Mouse (Mus musculus) lung, adult 2 months (tissue): ENCODE measurements around the gene 2210011C24Rik.

Experiments used
- CTCF ChIP-seq: fragments of 200-500 bp; IDR thresholded peaks from 2 replicates; pipeline ENCODE4 v1.5.1; 2011; ENCODE audit warnings: mild to moderate bottlenecking, low read length, control low read depth; ENCODE audit not compliant: insufficient read depth
- POLR2A ChIP-seq: fragments of 200-500 bp; IDR thresholded peaks from 2 replicates; pipeline ENCODE4 v1.6.1; 2011; ENCODE audit warnings: low read depth, mild to moderate bottlenecking, control low read depth, low read length, borderline replicate concordance; ENCODE audit errors: extremely low read depth

DNA sequence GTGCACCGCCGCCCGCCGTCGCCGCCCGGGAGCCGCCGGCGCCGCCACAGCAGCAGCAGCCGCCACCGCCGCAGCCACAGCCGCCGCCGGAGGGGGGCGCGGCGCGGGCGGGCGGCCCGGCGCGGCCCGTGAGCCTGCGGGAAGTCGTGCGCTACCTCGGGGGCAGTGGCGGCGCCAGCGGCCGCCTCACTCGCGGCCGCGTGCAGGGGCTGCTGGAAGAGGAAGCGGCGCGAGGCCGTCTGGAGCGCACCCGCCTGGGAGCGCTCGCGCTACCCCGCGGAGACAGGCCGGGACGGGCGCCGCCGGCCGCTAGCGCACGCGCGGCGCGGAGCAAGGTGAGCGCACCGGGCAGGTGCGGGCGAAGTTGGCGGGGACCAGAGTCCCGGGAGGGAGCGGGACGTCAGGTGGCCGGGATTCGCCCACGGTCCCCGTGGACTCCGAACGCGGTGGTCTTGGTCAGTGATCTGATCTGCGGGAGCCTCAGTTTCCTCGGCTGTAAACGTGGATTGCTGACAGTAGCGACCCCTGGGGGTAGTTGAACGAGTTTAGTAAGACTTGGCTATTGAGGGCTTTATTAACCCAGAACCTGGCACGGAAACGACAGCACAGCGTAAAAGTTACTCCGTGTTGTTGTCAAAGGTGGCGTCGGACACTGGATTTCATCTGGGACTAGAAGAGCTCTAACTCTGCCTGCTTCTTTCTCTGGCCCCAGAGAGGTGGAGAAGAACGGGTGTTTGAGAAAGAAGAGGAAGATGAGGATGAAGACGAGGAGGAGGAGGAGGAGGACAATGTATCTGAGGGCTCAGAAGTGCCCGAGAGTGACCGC lies 13.5 kb downstream of the 2210011C24Rik start:
- peak; percentile 21; the same call in 1 of the 2 replicates for TF ChIP-seq CTCF
- no peak for TF ChIP-seq POLR2A
